Mouse (Mus musculus): ENCODE measurements around the gene Spem1.

The Spem1 gene

GRCm38 (mm10) chr11:69835966-69836335 is 14.0 kb upstream of the Spem1 start:
- no peak for DNase-seq

- DNase-seq, result peak; percentile 74
Observed at GRCm38 (mm10) chr11:69835326-69835965, 13.5 kb upstream of the Spem1 start.

GRCm38 (mm10) chr11:69834001-69834549 is 12.1 kb upstream of the Spem1 start:
- peak; percentile 68 for DNase-seq

- no peak for DNase-seq
Observed at GRCm38 (mm10) chr11:69833554-69833953, 11.6 kb upstream of the Spem1 start.

GRCm38 (mm10) chr11:69828832-69829231 is 6.9 kb upstream of the Spem1 start:
- DNase-seq, result no peak

- no peak for DNase-seq
Observed at GRCm38 (mm10) chr11:69823456-69823855, 1.5 kb upstream of the Spem1 start.

GRCm38 (mm10) chr11:69818871-69819270 is 3.1 kb downstream of the Spem1 start:
- no peak for DNase-seq

GRCm38 (mm10) chr11:69818365-69818764 is 3.6 kb downstream of the Spem1 start, which contains the start of gene Spem2:
Gene Spem2 (minus strand): TSS chr11:69818465.
- no peak for DNase-seq

- DNase-seq, result no peak
Observed at GRCm38 (mm10) chr11:69816520-69816919, 5.5 kb downstream of the Spem1 start.

GRCm38 (mm10) chr11:69815155-69815554 is 6.8 kb downstream of the Spem1 start, which contains the start of gene Gm39566:
Gene Gm39566 (minus strand): TSS chr11:69815298.
- no peak for DNase-seq

GRCm38 (mm10) chr11:69810280-69810679 is 11.7 kb downstream of the Spem1 start:
- no peak for DNase-seq

GRCm38 (mm10) chr11:69807641-69808040 is 14.3 kb downstream of the Spem1 start:
- DNase-seq, result no peak

- DNase-seq, result no peak
Observed at GRCm38 (mm10) chr11:69806378-69806777, 15.6 kb downstream of the Spem1 start.

- peak; percentile 20 for DNase-seq
Observed at GRCm38 (mm10) chr11:69804972-69805909, 16.7 kb downstream of the Spem1 start, which contains the start of gene Tmem102. Gene Tmem102 (minus strand): TSS chr11:69805624.

- DNase-seq, result no peak
Observed at GRCm38 (mm10) chr11:69804652-69804940, 17.4 kb downstream of the Spem1 start.

- DNase-seq, result peak; percentile 89
Observed at GRCm38 (mm10) chr11:69803786-69804651, 18.0 kb downstream of the Spem1 start.

GRCm38 (mm10) chr11:69803328-69803727 is 18.7 kb downstream of the Spem1 start:
- no peak for DNase-seq

- DNase-seq, result peak; percentile 87
Observed at GRCm38 (mm10) chr11:69802648-69803105, 19.3 kb downstream of the Spem1 start.

- peak; percentile 12 for DNase-seq
Observed at GRCm38 (mm10) chr11:69801379-69801977, 20.5 kb downstream of the Spem1 start, which contains the start of gene Fgf11. Gene Fgf11 (minus strand): TSS chr11:69801857.

- peak; percentile 88 for DNase-seq
Observed at GRCm38 (mm10) chr11:69800392-69801197, 21.4 kb downstream of the Spem1 start.

- no peak for DNase-seq
Observed at GRCm38 (mm10) chr11:69800138-69800391, 21.9 kb downstream of the Spem1 start.
